Mouse (Mus musculus) MEL (cell line): ENCODE measurements around the gene Shank3.

Experiments
- CTCF ChIP-seq, 3 experiments: IDR thresholded peaks in 2 of 3; conservative IDR thresholded peaks in 1 of 3; 2 replicates each; pipeline ENCODE4 v1.5.1; 2011 to 2012; ENCODE audit warnings: low read length in 3 of 3, low read depth in 2 of 3, mild to moderate bottlenecking in 2 of 3, improper control_type of control experiment in 1 of 3, inconsistent platforms in 1 of 3, mixed read lengths in 1 of 3, moderate library complexity in 1 of 3; ENCODE audit not compliant: control insufficient read depth in 1 of 3, insufficient read depth in 1 of 3, poor library complexity in 1 of 3, severe bottlenecking in 1 of 3
- ETS1 ChIP-seq: IDR thresholded peaks from 2 replicates; pipeline ENCODE4 v1.6.1; 2012; ENCODE audit warnings: low read depth, mild to moderate bottlenecking, inconsistent platforms, low read length, improper control_type of control experiment, moderate library complexity
- POLR2A ChIP-seq, 2 experiments: IDR thresholded peaks; 2 replicates each; pipeline ENCODE4 v1.6.1; 2011 to 2012; ENCODE audit warnings: low read length in 2 of 2, mild to moderate bottlenecking in 2 of 2, control low read depth in 1 of 2, improper control_type of control experiment in 1 of 2, low read depth in 1 of 2, moderate library complexity in 1 of 2; ENCODE audit not compliant: control insufficient read depth in 1 of 2, insufficient read depth in 1 of 2, poor library complexity in 1 of 2
- USF1 ChIP-seq: IDR thresholded peaks from 2 replicates; pipeline ENCODE4 v1.6.1; 2014; ENCODE audit warnings: low read depth, mild to moderate bottlenecking, inconsistent platforms, low read length, improper control_type of control experiment, moderate library complexity

GRCm38 (mm10) chr15:89523283-89523832 is 23.9 kb downstream of the Shank3 start:
- TF ChIP-seq ETS1 (no peak), USF1 (no peak), CTCF (IDR thresholded peaks at IDR 0.05 in 2 of 3, conservative IDR thresholded peaks at IDR 0.05 in 1 of 3; ENCODE audit: control insufficient read depth in 1 of 3, insufficient read depth in 1 of 3, low read depth in 2 of 3, low read length in 3 of 3, poor library complexity in 1 of 3, severe bottlenecking in 1 of 3) (no peak), POLR2A (IDR thresholded peaks at IDR 0.05; ENCODE audit: control insufficient read depth in 1 of 2, insufficient read depth in 1 of 2, low read depth in 1 of 2, low read length in 2 of 2, poor library complexity in 1 of 2) (no peak)
